Mouse (Mus musculus): ENCODE measurements at regions not wholly inside any gene's neighbourhood (a gene's known extent, or its start where the extent isn't known, plus 50 kb on each side); places are given as distances from the start of the nearest gene placed in this dataset.

- H3K9ac ChIP-seq (ENCODE audit: low read length): no peak overlapping the region
- H3K4me3 ChIP-seq (replicated peaks; ENCODE audit: low read length): no peak overlapping the region
- no peaks in the 10 kb centered on the region for H3K9me3 ChIP-seq (replicated peaks; ENCODE audit: control insufficient read depth, low read length)
- peak overlapping the region; percentile 23 for H3K27ac ChIP-seq (ENCODE audit: low read length)
- WGBS: 53% methylated on average over 12 of the region's 12 CpGs
- no peaks in the 10 kb centered on the region for H3K36me3 ChIP-seq (ENCODE audit: control insufficient read depth, insufficient read depth, low read length)
- H3K4me2 ChIP-seq (ENCODE audit: low read depth, low read length): no peak overlapping the region
- peaks cover 11% of the 10 kb centered on the region for H3K4me1 ChIP-seq (ENCODE audit: control insufficient read depth, insufficient read depth, low read length)
- H3K27me3 ChIP-seq (ENCODE audit: control insufficient read depth, insufficient read depth, low read length): no peaks in the 10 kb centered on the region
- ATAC-seq (ENCODE audit: insufficient read depth, low FRiP score): peak; percentile 89
These were observed 61.2 kb upstream of the Zfp217 start for GRCm38 (mm10) chr2:170209121-170209520.

DNA sequence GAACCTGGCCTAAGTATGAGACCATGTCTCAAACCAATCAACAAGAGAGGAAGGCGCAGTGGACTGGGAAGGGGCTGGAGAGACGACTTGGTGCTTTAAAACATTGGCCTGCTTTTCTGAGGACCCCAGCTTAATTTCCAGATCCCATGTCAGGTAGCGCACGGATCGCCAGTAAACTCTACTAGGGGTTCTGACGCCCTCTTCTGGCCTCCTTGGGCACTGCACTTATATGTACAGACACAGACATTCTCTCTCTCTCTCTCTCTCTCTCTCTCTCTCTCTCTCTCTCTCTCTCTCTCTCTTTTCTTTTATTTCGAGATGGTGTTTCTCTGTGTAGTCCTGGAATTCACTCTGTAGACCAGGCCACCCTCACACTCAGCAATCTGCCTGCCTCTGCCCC, 60.0 kb upstream of the Zfp217 start:
- Histone ChIP-seq H3K4me1 (ENCODE audit: control insufficient read depth, insufficient read depth, low read length) (peaks cover 11% of the 10 kb centered on the region), H3K27ac (ENCODE audit: low read length) (no peak overlapping the region), H3K9me3 (replicated peaks; ENCODE audit: control insufficient read depth, low read length) (no peaks in the 10 kb centered on the region), H3K4me2 (ENCODE audit: low read depth, low read length) (no peak overlapping the region), H3K4me3 (replicated peaks; ENCODE audit: low read length) (no peak overlapping the region), H3K9ac (ENCODE audit: low read length) (no peak overlapping the region), H3K27me3 (ENCODE audit: control insufficient read depth, insufficient read depth, low read length) (no peaks in the 10 kb centered on the region), H3K36me3 (ENCODE audit: control insufficient read depth, insufficient read depth, low read length) (no peaks in the 10 kb centered on the region)
- WGBS: 73% methylated on average over 7 of the region's 7 CpGs
- ATAC-seq (ENCODE audit: insufficient read depth, low FRiP score): no peak

GRCm38 (mm10) chr2:170207395-170207794, 59.5 kb upstream of the Zfp217 start:
- no peak for ATAC-seq (ENCODE audit: insufficient read depth, low FRiP score)
- Histone ChIP-seq H3K4me1 (ENCODE audit: control insufficient read depth, insufficient read depth, low read length) (peaks cover 11% of the 10 kb centered on the region), H3K36me3 (ENCODE audit: control insufficient read depth, insufficient read depth, low read length) (no peaks in the 10 kb centered on the region), H3K9ac (ENCODE audit: low read length) (no peak overlapping the region), H3K27ac (ENCODE audit: low read length) (no peak overlapping the region), H3K4me3 (replicated peaks; ENCODE audit: low read length) (no peak overlapping the region), H3K9me3 (replicated peaks; ENCODE audit: control insufficient read depth, low read length) (no peaks in the 10 kb centered on the region), H3K27me3 (ENCODE audit: control insufficient read depth, insufficient read depth, low read length) (no peaks in the 10 kb centered on the region), H3K4me2 (ENCODE audit: low read depth, low read length) (no peak overlapping the region)
- 89% methylated on average over 6 of the region's 6 CpGs for WGBS

DNA sequence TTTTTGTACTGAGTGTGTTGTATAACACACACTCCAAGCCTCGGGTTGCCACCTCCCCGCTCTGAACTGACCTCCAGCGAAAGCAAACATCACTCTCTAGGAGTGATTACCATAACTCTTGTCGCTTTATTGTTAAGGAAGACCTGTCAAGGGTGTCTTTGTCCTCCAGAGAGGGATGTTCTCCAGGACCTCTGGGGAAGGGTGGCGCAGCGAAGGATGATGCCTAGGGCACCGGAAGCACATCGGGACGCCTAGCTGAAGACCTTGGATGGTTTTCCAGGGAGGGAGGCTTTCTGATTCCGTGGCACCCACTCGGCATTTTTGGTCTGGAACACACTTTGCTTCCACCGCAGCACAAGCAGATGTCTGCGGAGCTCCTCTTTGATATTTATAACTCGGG, 59.0 kb upstream of the Zfp217 start:
- H3K4me2 ChIP-seq (ENCODE audit: low read depth, low read length): no peak overlapping the region
- no peaks in the 10 kb centered on the region for H3K27me3 ChIP-seq (ENCODE audit: control insufficient read depth, insufficient read depth, low read length)
- no peak overlapping the region for H3K4me3 ChIP-seq (replicated peaks; ENCODE audit: low read length)
- no peak for ATAC-seq (ENCODE audit: insufficient read depth, low FRiP score)
- 52% methylated on average over 14 of the region's 14 CpGs for WGBS
- no peak overlapping the region for H3K27ac ChIP-seq (ENCODE audit: low read length)
- no peaks in the 10 kb centered on the region for H3K9me3 ChIP-seq (replicated peaks; ENCODE audit: control insufficient read depth, low read length)
- H3K4me1 ChIP-seq (ENCODE audit: control insufficient read depth, insufficient read depth, low read length): peaks cover 11% of the 10 kb centered on the region
- H3K36me3 ChIP-seq (ENCODE audit: control insufficient read depth, insufficient read depth, low read length): no peaks in the 10 kb centered on the region
- no peak overlapping the region for H3K9ac ChIP-seq (ENCODE audit: low read length)

- Histone ChIP-seq H3K4me1 (ENCODE audit: control insufficient read depth, insufficient read depth, low read length) (peaks cover 11% of the 10 kb centered on the region), H3K4me2 (ENCODE audit: low read depth, low read length) (0 out of 2 replicates have a peak overlapping the region, but pooled peaks have one; percentile 23), H3K27me3 (ENCODE audit: control insufficient read depth, insufficient read depth, low read length) (no peaks in the 10 kb centered on the region), H3K9me3 (replicated peaks; ENCODE audit: control insufficient read depth, low read length) (no peaks in the 10 kb centered on the region), H3K4me3 (replicated peaks; ENCODE audit: low read length) (no peak overlapping the region), H3K9ac (ENCODE audit: low read length) (peak overlapping the region; percentile 44; the same call in 1 of the 2 replicates), H3K27ac (ENCODE audit: low read length) (no peak overlapping the region), H3K36me3 (ENCODE audit: control insufficient read depth, insufficient read depth, low read length) (no peaks in the 10 kb centered on the region)
- WGBS: 8% methylated on average over 6 of the region's 6 CpGs
- no peak for ATAC-seq (ENCODE audit: insufficient read depth, low FRiP score)
These were observed 58.5 kb upstream of the Zfp217 start for GRCm38 (mm10) chr2:170206442-170206754.

DNA sequence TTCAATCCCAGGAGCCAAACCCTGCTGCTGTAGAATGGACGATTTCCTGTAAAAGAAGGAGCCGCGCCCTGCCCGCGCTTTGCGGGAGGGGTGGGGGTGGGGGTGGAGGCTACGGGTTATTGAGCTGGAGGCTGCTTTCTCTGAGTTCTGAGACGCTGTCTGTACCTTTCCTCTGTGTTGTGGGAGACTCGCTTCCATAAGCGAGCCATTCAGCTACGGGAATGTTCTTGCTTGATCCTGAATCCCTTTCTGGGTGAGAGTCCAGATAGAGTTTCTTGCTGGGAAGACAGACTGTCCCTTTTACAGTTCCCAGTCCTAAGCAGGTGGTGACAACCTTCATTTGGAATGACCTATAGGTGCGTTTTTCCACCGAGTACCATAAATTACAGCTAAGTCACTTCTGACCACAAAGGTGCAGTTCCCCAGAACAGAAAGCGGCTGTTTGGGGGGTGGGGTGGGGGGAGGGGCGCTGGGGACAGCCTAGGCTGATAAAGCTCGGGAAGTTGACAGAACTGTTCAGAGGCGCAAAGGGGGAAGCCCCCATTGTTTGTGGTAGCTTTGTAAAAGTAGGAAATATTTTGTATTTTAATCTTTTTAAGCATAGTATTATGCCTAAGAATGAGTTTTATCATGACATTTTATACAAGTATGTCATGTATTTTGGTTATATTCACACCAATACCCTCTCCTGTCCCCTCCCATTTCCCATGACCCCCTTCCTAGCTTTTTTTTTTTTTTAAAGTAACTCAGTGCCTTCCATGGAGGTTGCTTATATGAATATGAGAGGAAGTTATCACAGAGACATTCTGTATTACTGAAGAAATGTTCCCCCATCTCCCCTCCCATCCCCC, 57.9 kb upstream of the Zfp217 start:
- WGBS: under 1% methylated on average over 17 of the region's 17 CpGs
- Histone ChIP-seq H3K36me3 (ENCODE audit: control insufficient read depth, insufficient read depth, low read length) (no peaks in the 10 kb centered on the region), H3K9me3 (replicated peaks; ENCODE audit: control insufficient read depth, low read length) (no peaks in the 10 kb centered on the region), H3K4me3 (replicated peaks; ENCODE audit: low read length) (peak overlapping the region; percentile 40), H3K9ac (ENCODE audit: low read length) (peak overlapping the region; percentile 57), H3K27ac (ENCODE audit: low read length) (peak overlapping the region; percentile 84), H3K27me3 (ENCODE audit: control insufficient read depth, insufficient read depth, low read length) (no peaks in the 10 kb centered on the region), H3K4me2 (ENCODE audit: low read depth, low read length) (peak overlapping the region; percentile 64), H3K4me1 (ENCODE audit: control insufficient read depth, insufficient read depth, low read length) (peaks cover 11% of the 10 kb centered on the region)
- ATAC-seq (ENCODE audit: insufficient read depth, low FRiP score): peak; percentile 61; the same call in 1 of the 2 replicates

GRCm38 (mm10) chr2:170204768-170205514, 57.0 kb upstream of the Zfp217 start:
- Histone ChIP-seq H3K27me3 (ENCODE audit: control insufficient read depth, insufficient read depth, low read length) (no peaks in the 10 kb centered on the region), H3K4me2 (ENCODE audit: low read depth, low read length) (peak overlapping the region; percentile 64), H3K9me3 (replicated peaks; ENCODE audit: control insufficient read depth, low read length) (no peaks in the 10 kb centered on the region), H3K4me1 (ENCODE audit: control insufficient read depth, insufficient read depth, low read length) (peaks cover 11% of the 10 kb centered on the region), H3K27ac (ENCODE audit: low read length) (peak overlapping the region; percentile 84), H3K36me3 (ENCODE audit: control insufficient read depth, insufficient read depth, low read length) (no peaks in the 10 kb centered on the region), H3K9ac (ENCODE audit: low read length) (peak overlapping the region; percentile 57), H3K4me3 (replicated peaks; ENCODE audit: low read length) (peak overlapping the region; percentile 40)
- ATAC-seq (ENCODE audit: insufficient read depth, low FRiP score): no peak
- 17% methylated on average over 10 of the region's 10 CpGs for WGBS

DNA sequence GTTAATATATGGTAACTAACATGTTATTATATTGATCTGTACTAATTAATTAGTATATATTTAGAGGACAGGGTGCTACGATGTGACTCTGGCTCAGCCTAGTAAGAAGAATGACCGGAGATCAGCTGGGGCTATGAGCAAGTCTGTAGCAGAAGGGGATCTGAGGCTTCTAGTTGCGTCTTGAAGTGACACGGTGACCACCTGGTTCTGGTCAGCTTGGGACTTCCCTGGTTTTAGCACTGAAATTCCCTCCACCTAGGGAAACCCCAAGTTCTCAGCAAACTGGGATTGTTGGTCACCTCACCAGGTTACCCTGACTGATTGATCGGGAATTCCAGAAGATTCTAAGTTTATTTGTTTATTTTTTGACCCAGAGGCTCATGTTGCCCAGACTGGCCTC, 55.6 kb upstream of the Zfp217 start:
- Histone ChIP-seq H3K9me3 (replicated peaks; ENCODE audit: control insufficient read depth, low read length) (no peaks in the 10 kb centered on the region), H3K4me3 (replicated peaks; ENCODE audit: low read length) (no peak overlapping the region), H3K27me3 (ENCODE audit: control insufficient read depth, insufficient read depth, low read length) (no peaks in the 10 kb centered on the region), H3K36me3 (ENCODE audit: control insufficient read depth, insufficient read depth, low read length) (no peaks in the 10 kb centered on the region), H3K9ac (ENCODE audit: low read length) (no peak overlapping the region), H3K4me1 (ENCODE audit: control insufficient read depth, insufficient read depth, low read length) (peaks cover 11% of the 10 kb centered on the region), H3K27ac (ENCODE audit: low read length) (no peak overlapping the region), H3K4me2 (ENCODE audit: low read depth, low read length) (no peak overlapping the region)
- ATAC-seq (ENCODE audit: insufficient read depth, low FRiP score): no peak
- WGBS: 87% methylated on average over 5 of the region's 5 CpGs

DNA sequence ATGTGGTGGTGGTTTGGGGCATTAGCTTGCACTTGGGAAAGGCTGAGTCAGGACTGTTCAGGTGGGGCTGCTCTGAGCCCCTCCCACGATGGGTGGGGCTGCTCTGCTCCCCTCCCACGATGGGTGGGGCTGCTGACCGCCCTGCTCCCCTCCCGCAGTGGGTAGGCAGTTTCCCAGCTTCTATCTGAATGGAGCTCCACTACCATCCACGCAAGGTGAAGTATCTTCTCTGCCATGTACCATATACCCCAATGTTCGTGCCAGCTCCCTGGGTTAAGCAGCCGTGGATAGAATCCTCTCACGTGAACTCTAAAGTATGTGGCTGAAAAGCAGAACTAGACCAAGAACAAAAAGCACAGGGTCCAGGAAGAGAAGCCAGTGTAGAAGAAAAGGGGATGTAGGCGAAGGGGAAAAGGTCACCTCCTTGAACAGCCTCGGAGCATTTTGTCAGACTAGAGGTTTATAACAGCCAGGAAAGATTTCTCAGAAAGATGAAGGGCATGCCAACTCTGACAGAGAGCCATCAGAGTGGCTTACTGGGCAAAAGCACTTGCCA, 54.0 kb upstream of the Zfp217 start:
- no peak for ATAC-seq (ENCODE audit: insufficient read depth, low FRiP score)
- H3K4me1 ChIP-seq (ENCODE audit: control insufficient read depth, insufficient read depth, low read length): peaks cover 11% of the 10 kb centered on the region
- no peak overlapping the region for H3K27ac ChIP-seq (ENCODE audit: low read length)
- no peak overlapping the region for H3K9ac ChIP-seq (ENCODE audit: low read length)
- H3K27me3 ChIP-seq (ENCODE audit: control insufficient read depth, insufficient read depth, low read length): no peaks in the 10 kb centered on the region
- no peak overlapping the region for H3K4me2 ChIP-seq (ENCODE audit: low read depth, low read length)
- no peaks in the 10 kb centered on the region for H3K36me3 ChIP-seq (ENCODE audit: control insufficient read depth, insufficient read depth, low read length)
- no peak overlapping the region for H3K4me3 ChIP-seq (replicated peaks; ENCODE audit: low read length)
- WGBS: 69% methylated on average over 10 of the region's 10 CpGs
- no peaks in the 10 kb centered on the region for H3K9me3 ChIP-seq (replicated peaks; ENCODE audit: control insufficient read depth, low read length)

All from stomach, embryonic 16.5 days (tissue).